Mouse (Mus musculus): ENCODE measurements around the gene Otx2. TPM values are rescaled to one million over a fixed set of nuclear protein-coding genes. Genes with fewer than 3 reads are reported as not detected.
"Not testable (repeated sequence)": the region's sequence is repeated elsewhere in the genome, so short reads cannot be mapped to it uniquely, and the experiment has no call there.

The Otx2 gene
- polyA plus RNA-seq, 1 experiment from 2014 or later = 0.15 TPM

DNA sequence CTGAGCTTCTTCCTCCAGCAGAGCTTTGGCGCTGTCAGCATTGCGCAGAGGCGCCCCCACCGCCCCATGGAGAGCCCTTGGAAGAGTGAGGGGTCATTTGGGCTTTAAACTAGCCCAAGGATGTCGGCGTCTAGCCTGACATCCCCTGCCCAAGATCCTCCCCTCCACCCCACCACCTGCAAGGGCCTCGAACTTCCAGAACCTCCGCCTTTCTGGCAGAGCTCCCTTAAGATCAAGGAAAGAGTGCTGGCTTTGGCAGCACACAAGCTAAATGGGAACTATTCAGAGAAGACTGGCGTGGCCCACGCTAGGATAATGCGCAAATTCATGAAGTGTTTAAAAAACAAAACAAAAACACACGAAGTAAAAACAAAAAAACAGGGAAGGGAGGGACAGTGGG is 21.4 kb downstream of the Otx2 start:
- Histone ChIP-seq H3K27me3 (replicated peaks) (peaks cover 63% of the 10 kb centered on the region), H3K4me1 (replicated peaks) (peaks cover 19% of the 10 kb centered on the region), H3K9ac (no peak overlapping the region), H3K27ac (ENCODE audit: poor library complexity, severe bottlenecking) (no peak overlapping the region), H3K9me3 (replicated peaks) (no peaks in the 10 kb centered on the region), H3K4me2 (peak overlapping the region; percentile 50; the same call in 1 of the 2 replicates), H3K4me3 (no peak overlapping the region), H3K36me3 (no peaks in the 10 kb centered on the region)
- 28% methylated on average over 12 of the region's 12 CpGs for WGBS
- no peak for ATAC-seq (ENCODE audit: insufficient number of reproducible peaks, low FRiP score)

GRCm38 (mm10) chr14:48651471-48652211 is 22.0 kb downstream of the Otx2 start:
- peaks cover 58% of the 10 kb centered on the region for H3K27me3 ChIP-seq (replicated peaks)
- ATAC-seq (ENCODE audit: insufficient number of reproducible peaks, low FRiP score) = no peak
- H3K4me1 ChIP-seq (replicated peaks) = peaks cover 19% of the 10 kb centered on the region
- H3K4me3 ChIP-seq = peak overlapping the region; percentile 13
- H3K4me2 ChIP-seq = peak overlapping the region; percentile 50
- H3K27ac ChIP-seq (ENCODE audit: poor library complexity, severe bottlenecking) = no peak overlapping the region
- H3K9me3 ChIP-seq (replicated peaks) = no peaks in the 10 kb centered on the region
- H3K9ac ChIP-seq = no peak overlapping the region
- H3K36me3 ChIP-seq = no peaks in the 10 kb centered on the region
- 4% methylated on average over 26 of the region's 26 CpGs for WGBS

- Histone ChIP-seq H3K9me3 (replicated peaks) (0 out of 2 replicates have a peak, but pooled peaks cover 3% of the 10 kb centered on the region), H3K4me1 (replicated peaks) (no peaks in the 10 kb centered on the region), H3K9ac (no peak overlapping the region), H3K36me3 (no peaks in the 10 kb centered on the region), H3K4me3 (no peak overlapping the region), H3K27ac (ENCODE audit: poor library complexity, severe bottlenecking) (no peak overlapping the region), H3K4me2 (no peak overlapping the region), H3K27me3 (replicated peaks) (peaks cover 11% of the 10 kb centered on the region)
- 73% methylated on average over 12 of the region's 12 CpGs for WGBS
- ATAC-seq (ENCODE audit: insufficient number of reproducible peaks, low FRiP score) = no peak
Measured at GRCm38 (mm10) chr14:48641462-48642395, 31.9 kb downstream of the Otx2 start.

DNA sequence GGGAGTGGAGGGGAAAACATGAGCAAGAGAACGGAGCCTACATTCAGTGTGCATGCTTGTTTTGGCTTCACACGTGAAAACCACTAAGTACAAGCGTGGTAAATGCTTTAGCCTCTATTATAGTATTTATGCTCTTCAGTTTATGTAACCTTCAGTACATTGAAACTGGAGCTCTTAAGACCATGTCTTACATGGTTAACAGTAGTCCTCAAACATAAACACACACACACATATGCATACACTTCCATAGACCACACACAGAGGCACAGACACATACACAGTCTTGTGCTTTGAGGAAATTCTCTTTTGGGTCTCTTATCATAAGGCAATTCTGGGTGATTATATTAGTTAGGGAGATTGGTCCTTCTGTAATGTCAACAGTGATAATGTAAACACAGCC is 40.5 kb downstream of the Otx2 start:
- Histone ChIP-seq H3K9ac (no peak overlapping the region), H3K36me3 (no peaks in the 10 kb centered on the region), H3K27ac (ENCODE audit: poor library complexity, severe bottlenecking) (no peak overlapping the region), H3K27me3 (replicated peaks) (no peaks in the 10 kb centered on the region), H3K4me2 (no peak overlapping the region), H3K9me3 (replicated peaks) (no peaks in the 10 kb centered on the region; the same call in 1 of the 2 replicates), H3K4me1 (replicated peaks) (no peaks in the 10 kb centered on the region), H3K4me3 (no peak overlapping the region)
- ATAC-seq (ENCODE audit: insufficient number of reproducible peaks, low FRiP score) = no peak
- 81% methylated on average over 3 of the region's 3 CpGs for WGBS

- no peak overlapping the region for H3K4me3 ChIP-seq
- H3K27me3 ChIP-seq (replicated peaks) = no peaks in the 10 kb centered on the region
- H3K4me2 ChIP-seq = no peak overlapping the region
- H3K4me1 ChIP-seq (replicated peaks) = no peaks in the 10 kb centered on the region
- H3K27ac ChIP-seq (ENCODE audit: poor library complexity, severe bottlenecking) = no peak overlapping the region
- WGBS = 81% methylated on average over 8 of the region's 8 CpGs
- H3K36me3 ChIP-seq = no peaks in the 10 kb centered on the region
- no peaks in the 10 kb centered on the region; the same call in 1 of the 2 replicates for H3K9me3 ChIP-seq (replicated peaks)
- no peak for ATAC-seq (ENCODE audit: insufficient number of reproducible peaks, low FRiP score)
- no peak overlapping the region for H3K9ac ChIP-seq
Measured at GRCm38 (mm10) chr14:48632335-48632734, 41.3 kb downstream of the Otx2 start.

DNA sequence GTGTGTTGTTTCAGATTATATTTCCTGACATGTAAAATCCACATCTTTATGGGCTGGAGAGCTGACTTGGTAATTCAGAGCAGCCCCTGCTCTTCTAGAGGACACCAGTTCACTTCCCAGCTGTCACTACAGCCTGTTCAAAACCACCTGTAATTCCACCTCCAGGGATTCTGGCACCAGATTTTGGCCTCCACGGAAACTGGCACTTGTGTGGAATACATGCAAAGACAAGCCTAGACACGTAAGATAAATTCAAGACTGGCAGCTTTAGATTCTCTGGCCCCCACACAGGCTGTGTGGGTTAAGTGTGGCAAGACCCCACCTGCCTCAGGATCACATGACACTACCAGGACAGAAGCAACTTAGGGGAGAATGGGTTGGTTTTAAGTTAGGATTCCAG is 42.1 kb downstream of the Otx2 start:
- no peaks in the 10 kb centered on the region for H3K27me3 ChIP-seq (replicated peaks)
- H3K4me2 ChIP-seq = no peak overlapping the region
- no peak overlapping the region for H3K4me3 ChIP-seq
- H3K27ac ChIP-seq (ENCODE audit: poor library complexity, severe bottlenecking) = no peak overlapping the region
- 74% methylated on average over 2 of the region's 2 CpGs for WGBS
- H3K36me3 ChIP-seq = no peaks in the 10 kb centered on the region
- H3K9ac ChIP-seq = no peak overlapping the region
- H3K4me1 ChIP-seq (replicated peaks) = no peaks in the 10 kb centered on the region
- ATAC-seq (ENCODE audit: insufficient number of reproducible peaks, low FRiP score) = no peak
- no peaks in the 10 kb centered on the region; the same call in 1 of the 2 replicates for H3K9me3 ChIP-seq (replicated peaks)

DNA sequence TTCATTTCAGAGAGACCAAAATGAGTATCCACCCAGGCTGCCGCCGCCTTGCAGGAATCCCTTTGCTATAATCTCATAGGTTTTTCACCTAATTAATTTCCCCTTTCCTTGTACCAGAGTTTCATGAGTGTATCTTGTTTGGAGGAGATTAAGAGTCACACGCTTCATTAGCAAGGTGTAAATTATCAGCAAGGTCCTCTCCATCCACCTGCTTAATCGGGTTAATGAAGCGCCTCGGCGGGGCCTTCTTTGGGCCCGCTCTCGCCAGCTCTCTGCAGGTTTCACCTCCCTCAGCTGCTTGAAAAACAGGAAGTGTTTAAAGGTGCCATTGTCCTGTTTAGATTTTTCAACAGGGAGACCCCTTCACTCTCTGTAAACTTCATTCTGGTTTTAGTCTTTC is 44.2 kb downstream of the Otx2 start:
- no peak for ATAC-seq (ENCODE audit: insufficient number of reproducible peaks, low FRiP score)
- Histone ChIP-seq H3K4me1 (replicated peaks) (0 out of 2 replicates have a peak, but pooled peaks cover 4% of the 10 kb centered on the region), H3K9me3 (replicated peaks) (no peaks in the 10 kb centered on the region; the same call in 1 of the 2 replicates), H3K27ac (ENCODE audit: poor library complexity, severe bottlenecking) (no peak overlapping the region), H3K4me3 (no peak overlapping the region), H3K9ac (no peak overlapping the region), H3K27me3 (replicated peaks) (no peaks in the 10 kb centered on the region), H3K36me3 (no peaks in the 10 kb centered on the region), H3K4me2 (no peak overlapping the region)
- WGBS = 75% methylated on average over 9 of the region's 9 CpGs

DNA sequence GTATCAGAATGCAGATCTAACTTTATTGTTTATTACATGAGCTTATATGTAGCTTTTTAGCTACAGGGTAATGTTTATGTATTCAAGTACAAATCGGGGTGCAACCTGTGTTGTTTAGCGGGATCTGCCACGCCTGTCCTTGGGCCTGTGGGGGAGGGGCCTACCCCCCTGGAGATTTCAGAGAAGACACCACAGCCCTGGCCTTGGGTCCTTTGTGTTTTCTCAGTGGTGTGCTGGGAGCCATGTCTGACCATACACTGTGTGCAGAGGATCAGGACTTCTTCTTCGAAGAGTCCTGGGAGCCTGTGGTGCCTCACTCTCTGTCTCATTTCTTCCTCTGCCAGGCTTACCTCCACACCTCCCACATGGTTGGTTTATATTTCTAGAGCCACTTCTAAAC is 47.3 kb downstream of the Otx2 start:
- Histone ChIP-seq H3K9ac (no peak overlapping the region), H3K4me3 (no peak overlapping the region), H3K4me1 (replicated peaks) (0 out of 2 replicates have a peak, but pooled peaks cover 4% of the 10 kb centered on the region), H3K27me3 (replicated peaks) (no peaks in the 10 kb centered on the region), H3K36me3 (no peaks in the 10 kb centered on the region), H3K27ac (ENCODE audit: poor library complexity, severe bottlenecking) (no peak overlapping the region), H3K4me2 (no peak overlapping the region), H3K9me3 (replicated peaks) (no peaks in the 10 kb centered on the region; the same call in 1 of the 2 replicates)
- WGBS = 76% methylated on average over 4 of the region's 4 CpGs
- ATAC-seq (ENCODE audit: insufficient number of reproducible peaks, low FRiP score) = no peak

DNA sequence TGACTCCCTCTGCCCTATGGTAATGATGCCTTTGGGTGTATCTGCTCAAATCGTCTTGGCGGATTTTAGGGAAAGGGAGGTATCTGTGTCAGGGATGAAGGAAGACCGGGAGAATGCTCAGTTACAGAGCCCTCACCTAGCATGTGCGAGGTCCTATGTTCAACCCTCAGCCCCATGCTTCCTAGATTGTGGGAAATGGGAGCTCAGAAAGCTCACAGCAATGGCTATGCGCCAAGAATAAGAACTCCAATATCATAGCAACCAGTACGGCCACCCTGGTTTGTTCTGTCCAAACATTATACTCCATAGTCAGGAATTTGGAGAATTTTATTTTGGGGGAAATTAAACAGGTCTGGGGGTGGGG is 48.3 kb downstream of the Otx2 start:
- no peaks in the 10 kb centered on the region for H3K9me3 ChIP-seq (replicated peaks)
- H3K36me3 ChIP-seq = no peaks in the 10 kb centered on the region
- H3K4me1 ChIP-seq (replicated peaks) = 0 out of 2 replicates have a peak, but pooled peaks cover 4% of the 10 kb centered on the region
- no peak overlapping the region for H3K27ac ChIP-seq (ENCODE audit: poor library complexity, severe bottlenecking)
- H3K27me3 ChIP-seq (replicated peaks) = no peaks in the 10 kb centered on the region
- WGBS = 64% methylated on average over 6 of the region's 6 CpGs
- H3K4me2 ChIP-seq = no peak overlapping the region
- no peak overlapping the region for H3K9ac ChIP-seq
- no peak for ATAC-seq (ENCODE audit: insufficient number of reproducible peaks, low FRiP score)
- no peak overlapping the region for H3K4me3 ChIP-seq

- Histone ChIP-seq H3K36me3 (no peaks in the 10 kb centered on the region), H3K9me3 (replicated peaks) (no peaks in the 10 kb centered on the region), H3K27ac (ENCODE audit: poor library complexity, severe bottlenecking) (no peak overlapping the region), H3K4me1 (replicated peaks) (0 out of 2 replicates have a peak, but pooled peaks cover 4% of the 10 kb centered on the region), H3K27me3 (replicated peaks) (no peaks in the 10 kb centered on the region), H3K4me2 (no peak overlapping the region), H3K9ac (no peak overlapping the region), H3K4me3 (no peak overlapping the region)
- no peak for ATAC-seq (ENCODE audit: insufficient number of reproducible peaks, low FRiP score)
- 81% methylated on average over 9 of the region's 9 CpGs for WGBS
Measured at GRCm38 (mm10) chr14:48624596-48625330, 48.9 kb downstream of the Otx2 start.

DNA sequence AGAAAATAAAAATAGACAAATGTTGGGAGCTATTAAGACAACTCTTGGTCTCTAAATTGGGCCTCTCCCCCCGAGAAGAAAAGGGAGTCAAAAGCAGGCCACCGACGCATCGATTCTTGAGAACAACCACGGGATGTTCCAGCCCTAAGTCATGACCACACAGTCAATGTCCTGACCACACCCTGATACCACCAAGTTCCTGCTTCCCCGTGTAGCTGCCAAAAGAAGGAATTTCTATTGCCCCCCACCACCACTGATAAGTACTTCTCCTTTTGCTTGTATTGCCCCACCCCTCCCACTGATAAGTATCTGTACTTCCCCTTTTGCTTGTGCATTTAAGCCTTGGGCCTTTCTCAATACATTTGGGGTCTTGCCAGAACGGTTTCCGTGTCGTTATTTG is 50.9 kb downstream of the Otx2 start:
- not testable (repeated sequence) for H3K27ac ChIP-seq (ENCODE audit: poor library complexity, severe bottlenecking); ATAC-seq (ENCODE audit: insufficient number of reproducible peaks, low FRiP score); H3K4me1 ChIP-seq (replicated peaks); H3K9me3 ChIP-seq (replicated peaks); H3K9ac ChIP-seq; H3K4me3 ChIP-seq; H3K27me3 ChIP-seq (replicated peaks); H3K36me3 ChIP-seq; H3K4me2 ChIP-seq
- WGBS = 76% methylated on average over 9 of the region's 9 CpGs

Measured in heart, embryonic 12.5 days (tissue).